Comparison of ENCODE assay signal across 16 mouse cellular contexts in the genomic region with DNA sequence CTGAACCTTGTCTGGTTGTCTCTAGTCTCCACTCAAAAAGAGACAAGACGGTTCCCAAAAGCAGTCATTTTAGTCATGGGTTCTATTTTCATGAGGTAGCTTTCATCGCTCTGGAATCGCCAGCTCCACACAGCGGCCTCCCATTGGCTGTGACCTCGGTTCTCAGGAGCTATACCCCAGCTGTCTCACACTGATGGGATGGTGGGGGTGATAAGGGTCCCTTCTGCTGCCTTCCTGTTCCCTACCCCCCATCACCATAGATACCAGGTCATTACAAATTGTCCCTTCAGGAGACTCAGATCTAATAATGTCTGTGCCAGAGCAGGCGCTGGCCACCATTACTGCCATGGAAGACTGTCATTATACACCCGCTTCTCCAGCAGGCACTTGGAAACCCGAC.
DNase-seq lines count a peak whose midpoint lies in the region; ATAC-seq and TF ChIP-seq lines count a peak whose summit lies in the region.
"Had no signal": no experiment of that assay in that cellular context is flagged by ENCODE, and none has a peak within 500 bp of the region (broad histone marks: within the 10 kb centered on the region; RNA-seq: fewer than 3 reads in every experiment).

No protein-coding gene starts in this region.

- TF ChIP-seq CTCF in midbrain, postnatal 0 days (IDR thresholded peaks at IDR 0.05): no peak

- ATAC-seq in midbrain, embryonic 12.5 days (ENCODE audit: low FRiP score, low read depth): peak; percentile 59; the same call in 1 of the 2 replicates
- no peak for ATAC-seq in midbrain, postnatal 0 days (ENCODE audit: low FRiP score)
- ATAC-seq in hindbrain, embryonic 11.5 days (ENCODE audit: low FRiP score): peak; percentile 87
- ATAC-seq in midbrain, embryonic 14.5 days (ENCODE audit: low FRiP score, low TSS enrichment): no peak
- ATAC-seq: intestine, postnatal 0 days had no signal

- H3K9ac ChIP-seq in midbrain, embryonic 12.5 days (replicated peaks): no peak overlapping the region
- no peak overlapping the region for H3K9ac ChIP-seq in midbrain, postnatal 0 days (replicated peaks; ENCODE audit: low read length, poor library complexity, severe bottlenecking)
- no peak overlapping the region for H3K9ac ChIP-seq in hindbrain, embryonic 11.5 days (ENCODE audit: low read depth, low read length)
- no peak overlapping the region for H3K9ac ChIP-seq in midbrain, embryonic 14.5 days (replicated peaks; ENCODE audit: low read length)
- H3K9ac ChIP-seq: limb, embryonic 12.5 days; liver, embryonic 13.5 days had no signal

- no peaks in the 10 kb centered on the region for H3K27me3 ChIP-seq in midbrain, embryonic 12.5 days
- H3K27me3 ChIP-seq in midbrain, postnatal 0 days (ENCODE audit: insufficient read depth, low read length): no peaks in the 10 kb centered on the region
- H3K27me3 ChIP-seq in hindbrain, embryonic 11.5 days (ENCODE audit: control insufficient read depth, insufficient read depth, low read length): no peaks in the 10 kb centered on the region
- H3K27me3 ChIP-seq in midbrain, embryonic 14.5 days (ENCODE audit: control insufficient read depth, insufficient read depth, low read length): no peaks in the 10 kb centered on the region
- H3K27me3 ChIP-seq: liver, embryonic 13.5 days had no signal

- H3K4me2 ChIP-seq in midbrain, embryonic 12.5 days (replicated peaks): no peak overlapping the region
- no peak overlapping the region for H3K4me2 ChIP-seq in midbrain, postnatal 0 days (ENCODE audit: low read depth, low read length, poor library complexity, severe bottlenecking)
- H3K4me2 ChIP-seq in hindbrain, embryonic 11.5 days (replicated peaks; ENCODE audit: low read depth, low read length): no peak overlapping the region
- H3K4me2 ChIP-seq in midbrain, embryonic 14.5 days (ENCODE audit: low read length): no peak overlapping the region
- H3K4me2 ChIP-seq: limb, embryonic 12.5 days; liver, embryonic 13.5 days had no signal

- H3K4me1 ChIP-seq in midbrain, embryonic 12.5 days: peaks cover 77% of the 10 kb centered on the region
- peaks cover 6% of the 10 kb centered on the region; the same call in 1 of the 2 replicates for H3K4me1 ChIP-seq in midbrain, postnatal 0 days (ENCODE audit: insufficient read depth, low read length)
- H3K4me1 ChIP-seq in hindbrain, embryonic 11.5 days (replicated peaks; ENCODE audit: control insufficient read depth, insufficient read depth, low read length): peaks cover 38% of the 10 kb centered on the region
- H3K4me1 ChIP-seq in midbrain, embryonic 14.5 days (ENCODE audit: control insufficient read depth, insufficient read depth, low read length): peaks cover 55% of the 10 kb centered on the region

- DNase-seq in midbrain, postnatal 0 days (ENCODE audit: low spot score): no peak
- DNase-seq in hindbrain, embryonic 11.5 days (ENCODE audit: low spot score): peak; percentile 57
- no peak for DNase-seq in midbrain, embryonic 14.5 days
- no peak for DNase-seq in ovary, postnatal 14 days (ENCODE audit: low spot score)
- no peak for DNase-seq in lung, postnatal 14 days
- no peak for DNase-seq in lung, adult 18-20 months
- DNase-seq: adrenal gland, postnatal 36 days; cerebellum, adult 9-11 months; heart, postnatal 4 days; kidney, postnatal 25 days; liver, embryonic 13.5 days; retina, postnatal 1 day; thymus, postnatal 4 days had no signal

- no peaks in the 10 kb centered on the region for H3K9me3 ChIP-seq in midbrain, embryonic 12.5 days
- no peaks in the 10 kb centered on the region for H3K9me3 ChIP-seq in midbrain, postnatal 0 days (ENCODE audit: low read length)
- no peaks in the 10 kb centered on the region for H3K9me3 ChIP-seq in hindbrain, embryonic 11.5 days (ENCODE audit: control insufficient read depth, low read length)
- H3K9me3 ChIP-seq in midbrain, embryonic 14.5 days (ENCODE audit: control insufficient read depth, low read length): no peaks in the 10 kb centered on the region
- H3K9me3 ChIP-seq: limb, embryonic 12.5 days; liver, embryonic 13.5 days had no signal

- peak overlapping the region; percentile 72 for H3K27ac ChIP-seq in midbrain, embryonic 12.5 days (replicated peaks)
- no peak overlapping the region for H3K27ac ChIP-seq in midbrain, postnatal 0 days (ENCODE audit: low read depth, low read length)
- peak overlapping the region; percentile 82 for H3K27ac ChIP-seq in hindbrain, embryonic 11.5 days (ENCODE audit: low read depth, low read length)
- H3K27ac ChIP-seq in midbrain, embryonic 14.5 days (replicated peaks; ENCODE audit: low read depth, low read length): peak overlapping the region; percentile 58
- H3K27ac ChIP-seq: limb, embryonic 12.5 days; liver, embryonic 13.5 days had no signal

- H3K36me3 ChIP-seq in midbrain, embryonic 12.5 days: peaks cover 12% of the 10 kb centered on the region
- H3K36me3 ChIP-seq in midbrain, postnatal 0 days (ENCODE audit: insufficient read depth, low read length): no peaks in the 10 kb centered on the region
- no peaks in the 10 kb centered on the region; the same call in 1 of the 2 replicates for H3K36me3 ChIP-seq in hindbrain, embryonic 11.5 days (ENCODE audit: control insufficient read depth, insufficient read depth, low read length)
- H3K36me3 ChIP-seq in midbrain, embryonic 14.5 days (ENCODE audit: control insufficient read depth, insufficient read depth, low read length): no peaks in the 10 kb centered on the region
- H3K36me3 ChIP-seq: liver, embryonic 13.5 days had no signal

- no peak overlapping the region for H3K4me3 ChIP-seq in midbrain, embryonic 12.5 days
- no peak overlapping the region for H3K4me3 ChIP-seq in midbrain, postnatal 0 days (ENCODE audit: low read depth, low read length)
- H3K4me3 ChIP-seq in hindbrain, embryonic 11.5 days (ENCODE audit: low read depth, low read length): no peak overlapping the region
- H3K4me3 ChIP-seq in midbrain, embryonic 14.5 days (replicated peaks; ENCODE audit: low read depth, low read length): no peak overlapping the region
- H3K4me3 ChIP-seq: limb, embryonic 12.5 days; liver, embryonic 13.5 days had no signal

- 66% methylated on average over 8 of the region's 8 CpGs for WGBS in midbrain, embryonic 12.5 days
- 71% methylated on average over 8 of the region's 8 CpGs for WGBS in midbrain, postnatal 0 days
- 61% methylated on average over 8 of the region's 8 CpGs for WGBS in hindbrain, embryonic 11.5 days
- WGBS in midbrain, embryonic 14.5 days: 55% methylated on average over 8 of the region's 8 CpGs

Comparison
In these comparisons a context has a peak if more than half of its experiments do, and no peak if none do; other contexts are left out.
1. ATAC-seq: peak in midbrain, embryonic 12.5 days (single experiment) and hindbrain, embryonic 11.5 days (single experiment); none in midbrain, postnatal 0 days (single experiment) and midbrain, embryonic 14.5 days (single experiment).